Mouse (Mus musculus) hindbrain, embryonic 11.5 days (tissue): Measurements from ENCODE around the gene Secisbp2l. TPM values are rescaled to one million over a fixed set of nuclear protein-coding genes. Genes with fewer than 3 reads are reported as not detected.

Experiments used
- ATAC-seq: fragments of 200-750 bp; cut with Nextera tagmentation; 2 replicates; pipeline ENCODE4 v1.8.0; 2017; ENCODE audit warnings: mild to moderate bottlenecking, moderate TSS enrichment, moderate library complexity; ENCODE audit not compliant: low FRiP score
- DNase-seq: peaks from one replicate; pipeline ENCODE4 v3.0.0-alpha.2; 2015; ENCODE audit warnings: low spot score
- H3K27ac ChIP-seq: fragments of 300-500 bp; sonication (generic); 2 replicates; pipeline ENCODE4 v1.5.1; 2014; ENCODE audit warnings: mild to moderate bottlenecking, low read depth, low read length
- H3K27me3 ChIP-seq: fragments of 300-500 bp; sonication (generic); 2 replicates; pipeline ENCODE4 v1.6.1; 2014; ENCODE audit warnings: mild to moderate bottlenecking, low read length, moderate library complexity, mixed read lengths; ENCODE audit not compliant: control insufficient read depth, insufficient read depth
- H3K36me3 ChIP-seq: fragments of 300-500 bp; sonication (generic); 2 replicates; pipeline ENCODE4 v1.6.1; 2014; ENCODE audit warnings: mild to moderate bottlenecking, low read length, moderate library complexity, mixed read lengths; ENCODE audit not compliant: control insufficient read depth, insufficient read depth
- H3K4me1 ChIP-seq: fragments of 300-500 bp; sonication (generic); replicated peaks from 2 replicates; pipeline ENCODE4 v1.6.1; 2014; ENCODE audit warnings: low read length, mixed read lengths; ENCODE audit not compliant: control insufficient read depth, insufficient read depth
- H3K4me2 ChIP-seq: fragments of 300-500 bp; sonication (generic); replicated peaks from 2 replicates; pipeline ENCODE4 v1.6.1; 2014; ENCODE audit warnings: mild to moderate bottlenecking, low read depth, low read length
- H3K4me3 ChIP-seq: fragments of 300-500 bp; sonication (generic); 2 replicates; pipeline ENCODE4 v1.5.1; 2014; ENCODE audit warnings: low read depth, low read length
- H3K9ac ChIP-seq: fragments of 300-500 bp; sonication (generic); 2 replicates; pipeline ENCODE4 v1.6.1; 2014; ENCODE audit warnings: low read depth, low read length
- H3K9me3 ChIP-seq: fragments of 300-500 bp; sonication (generic); 2 replicates; pipeline ENCODE4 v1.6.1; 2016; ENCODE audit warnings: low read length; ENCODE audit not compliant: control insufficient read depth
- WGBS: fragments of 180-500 bp; shearing (Covaris S2); extraction: QIAGEN DNeasy Blood & Tissue Kit; methylation state at CpG from one replicate; pipeline ENCODE4 v1.1.7; 2014; 5-methylcytosine and 5-hydroxymethylcytosine counted together
- polyA plus RNA-seq: library from polyadenylated mRNA; unstranded; fragments of >200 nt; fragmentation: Nextera tagmentation; extraction: Ambion mirVana; gene quantifications from 2 replicates; pipeline ENCODE4 v1.2.1, GENCODE M21; 2014

The Secisbp2l gene
- polyA plus RNA-seq, 1 experiment from 2014 or later: 32.4 TPM

- 0 out of 2 replicates have a peak, but pooled peaks cover 2% of the 10 kb centered on the region for H3K4me1 ChIP-seq
- H3K36me3 ChIP-seq: peaks cover 7% of the 10 kb centered on the region
- no peaks in the 10 kb centered on the region for H3K9me3 ChIP-seq
- ATAC-seq: no peak
- no peak for DNase-seq
- H3K27me3 ChIP-seq: no peaks in the 10 kb centered on the region
- no peak overlapping the region for H3K9ac ChIP-seq
- no peak overlapping the region for H3K27ac ChIP-seq
- H3K4me3 ChIP-seq: no peak overlapping the region
- no peak overlapping the region for H3K4me2 ChIP-seq
Measured at GRCm38 (mm10) chr2:125736025-125736343, 46.7 kb downstream of the Secisbp2l start.

GRCm38 (mm10) chr2:125735333-125736024, 47.2 kb downstream of the Secisbp2l start:
- no peak overlapping the region for H3K4me2 ChIP-seq
- DNase-seq (no peak), ATAC-seq (no peak)
- peaks cover 4% of the 10 kb centered on the region for H3K36me3 ChIP-seq
- no peak overlapping the region for H3K9ac ChIP-seq
- no peaks in the 10 kb centered on the region for H3K9me3 ChIP-seq
- WGBS: 69% methylated on average over 2 of the region's 2 CpGs
- H3K27ac ChIP-seq: no peak overlapping the region
- no peaks in the 10 kb centered on the region for H3K27me3 ChIP-seq
- 0 out of 2 replicates have a peak, but pooled peaks cover 2% of the 10 kb centered on the region for H3K4me1 ChIP-seq
- no peak overlapping the region for H3K4me3 ChIP-seq

DNA sequence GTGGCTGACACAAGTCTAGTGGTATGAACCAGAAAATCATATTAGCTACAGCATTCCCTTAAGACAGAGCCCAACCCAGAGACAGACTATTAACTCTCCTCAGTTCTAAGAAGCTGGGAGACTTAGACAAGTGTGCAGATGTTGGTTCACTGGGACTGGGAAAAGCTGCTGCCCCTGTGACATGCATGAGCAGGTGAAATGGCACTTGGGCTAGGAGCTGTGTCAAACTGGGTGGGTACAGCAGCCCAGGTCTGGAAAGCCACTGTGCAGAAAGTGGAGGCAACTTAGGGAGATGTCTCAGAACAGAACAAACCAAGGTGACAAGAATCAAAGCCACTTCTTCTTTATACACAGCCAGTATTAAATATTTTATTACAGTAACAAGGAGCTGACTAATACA, 47.9 kb downstream of the Secisbp2l start:
- H3K9ac ChIP-seq: no peak overlapping the region
- DNase-seq (no peak), ATAC-seq (no peak)
- no peaks in the 10 kb centered on the region for H3K27me3 ChIP-seq
- no peaks in the 10 kb centered on the region for H3K9me3 ChIP-seq
- H3K4me3 ChIP-seq: no peak overlapping the region
- H3K27ac ChIP-seq: no peak overlapping the region
- H3K4me2 ChIP-seq: no peak overlapping the region
- H3K4me1 ChIP-seq: 0 out of 2 replicates have a peak, but pooled peaks cover 2% of the 10 kb centered on the region
- H3K36me3 ChIP-seq: no peaks in the 10 kb centered on the region

DNA sequence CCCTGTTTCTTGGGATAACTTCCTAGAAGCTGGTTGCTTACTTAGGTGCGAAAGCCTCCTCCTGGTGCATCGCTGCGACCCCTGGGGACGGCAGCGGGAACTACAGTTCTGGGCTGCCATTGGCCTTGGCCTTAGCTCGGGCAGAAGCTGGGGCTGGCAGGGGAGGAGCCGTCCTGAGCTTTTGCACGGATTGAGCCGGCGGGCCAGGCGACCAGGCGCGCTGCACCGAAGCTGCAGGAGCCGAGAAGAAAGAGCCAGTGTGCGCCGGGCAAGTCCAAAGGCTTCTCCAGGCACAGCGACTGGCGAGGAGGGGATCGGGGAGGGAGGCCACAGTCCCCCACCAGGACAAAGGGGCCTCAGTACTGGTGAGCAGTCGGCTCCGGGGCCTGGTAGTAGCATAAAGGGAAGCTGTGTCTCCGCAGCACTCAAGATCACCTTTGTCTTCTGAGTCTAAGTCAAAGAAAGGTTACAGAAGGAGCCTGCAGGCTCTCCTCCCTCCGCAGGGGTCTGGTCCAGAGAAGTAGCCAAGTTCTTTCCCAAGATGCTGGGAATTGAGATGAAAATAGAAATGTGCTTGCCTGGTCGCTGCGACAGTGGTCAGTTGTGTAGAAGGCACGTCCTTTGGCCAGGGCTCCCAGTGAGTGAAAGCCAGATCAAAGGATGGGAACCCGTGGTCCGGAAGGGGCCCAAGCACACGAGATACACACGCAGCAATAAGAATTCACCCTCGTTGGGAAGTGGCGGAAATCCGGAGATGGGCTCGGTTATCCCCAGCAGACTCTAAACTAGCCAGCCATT, 50.7 kb downstream of the Secisbp2l start:
- Histone ChIP-seq H3K27me3 (no peaks in the 10 kb centered on the region), H3K4me3 (peak overlapping the region; percentile 39), H3K36me3 (no peaks in the 10 kb centered on the region), H3K9me3 (no peaks in the 10 kb centered on the region), H3K4me1 (0 out of 2 replicates have a peak, but pooled peaks cover 2% of the 10 kb centered on the region), H3K27ac (peak overlapping the region; percentile 87), H3K9ac (peak overlapping the region; percentile 88), H3K4me2 (peak overlapping the region; percentile 52)
- DNase-seq (peak; percentile 99), ATAC-seq (peak; percentile 96)
- 8% methylated on average over 35 of the region's 35 CpGs for WGBS

DNA sequence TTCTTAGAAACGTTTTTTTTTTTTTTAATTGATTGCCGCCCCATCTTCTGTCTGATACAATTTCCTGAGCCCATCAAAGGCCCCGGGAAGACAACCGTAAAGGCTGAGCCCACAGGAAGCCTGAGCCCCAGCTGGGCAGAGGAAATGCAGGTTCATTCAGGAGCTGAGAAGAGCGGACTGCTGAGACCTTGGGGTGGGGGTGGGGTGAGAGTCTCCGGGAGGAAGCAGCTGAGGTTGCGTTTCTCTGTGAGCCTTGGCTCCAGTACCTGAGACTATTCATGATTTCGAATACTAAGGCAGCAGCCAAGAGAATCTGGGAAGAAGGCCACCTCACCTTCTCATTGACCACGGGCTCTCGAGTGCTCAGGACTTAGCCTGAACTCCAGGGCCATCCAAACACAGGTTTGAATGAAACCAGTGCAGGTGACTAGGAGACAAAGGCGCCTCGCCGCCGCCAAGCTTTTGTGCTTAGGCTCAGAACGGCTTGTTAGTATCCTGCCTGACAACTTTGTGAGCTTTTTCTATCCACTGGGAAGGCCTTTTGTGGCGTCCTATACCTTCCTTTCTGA, 58.0 kb downstream of the Secisbp2l start:
- WGBS: under 1% methylated on average over 16 of the region's 16 CpGs
- Histone ChIP-seq H3K9ac (0 out of 2 replicates have a peak overlapping the region, but pooled peaks have one; percentile 2), H3K27ac (no peak overlapping the region), H3K4me1 (peaks cover 2% of the 10 kb centered on the region; the same call in 1 of the 2 replicates), H3K4me3 (peak overlapping the region; percentile 44), H3K27me3 (peaks cover 24% of the 10 kb centered on the region), H3K36me3 (no peaks in the 10 kb centered on the region), H3K4me2 (peak overlapping the region; percentile 100), H3K9me3 (no peaks in the 10 kb centered on the region)
- DNase-seq (peak; percentile 56), ATAC-seq (peak; percentile 66)

- H3K9ac ChIP-seq: peak within 1 kb of the TSS; percentile 58
- peak; percentile 92 for ATAC-seq
Measured at GRCm38 (mm10) chr2:125724086-125724430, 58.6 kb downstream of the Secisbp2l start, which contains the start of gene Shc4. Gene Shc4, minus strand, starts transcription at chr2:125724148.

GRCm38 (mm10) chr2:125723408-125724085, 59.1 kb downstream of the Secisbp2l start:
- Histone ChIP-seq H3K9me3 (no peaks in the 10 kb centered on the region), H3K9ac (peak overlapping the region; percentile 58), H3K27ac (no peak overlapping the region), H3K27me3 (peaks cover 24% of the 10 kb centered on the region), H3K36me3 (no peaks in the 10 kb centered on the region), H3K4me3 (peak overlapping the region; percentile 44), H3K4me2 (peak overlapping the region; percentile 100), H3K4me1 (peaks cover 2% of the 10 kb centered on the region; the same call in 1 of the 2 replicates)
- DNase-seq: peak; percentile 73
- WGBS: 0% methylated on average over 33 of the region's 34 CpGs
- peak; percentile 86 for ATAC-seq

More at GRCm38 (mm10) chr2:125724086-125724430, 58.6 kb downstream of the Secisbp2l start, which contains the start of gene Shc4:
- H3K4me3 ChIP-seq: peak within 1 kb of the TSS; percentile 44
- H3K4me2 ChIP-seq: peak within 1 kb of the TSS; percentile 100
- H3K4me1 ChIP-seq: peaks cover 2% of the 10 kb centered on the region; the same call in 1 of the 2 replicates
- no peaks in the 10 kb centered on the region for H3K36me3 ChIP-seq
- 0% methylated on average over 15 of the region's 15 CpGs for WGBS
- DNase-seq: no peak
- H3K9me3 ChIP-seq: no peaks in the 10 kb centered on the region
- peaks cover 24% of the 10 kb centered on the region for H3K27me3 ChIP-seq
- no peak within 1 kb of the TSS for H3K27ac ChIP-seq

DNA sequence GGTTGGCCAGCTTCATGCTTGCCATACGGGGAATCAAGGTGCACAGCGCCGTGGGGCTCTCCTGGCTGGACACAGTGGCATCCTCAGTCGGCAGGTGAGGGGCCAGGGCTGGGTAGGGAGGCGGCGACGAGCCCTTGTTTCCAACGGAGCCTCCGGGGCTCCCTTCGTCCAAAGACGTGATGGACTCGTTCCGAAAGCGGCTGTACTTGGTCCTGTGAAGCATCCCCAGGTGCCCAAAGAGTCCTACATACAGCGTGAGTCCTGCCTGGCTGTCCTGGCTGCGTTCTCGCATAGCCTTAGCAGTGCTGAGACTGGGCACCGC, 59.6 kb downstream of the Secisbp2l start:
- under 1% methylated on average over 18 of the region's 18 CpGs for WGBS
- Histone ChIP-seq H3K27me3 (peaks cover 24% of the 10 kb centered on the region), H3K9ac (peak overlapping the region; percentile 58; the same call in 1 of the 2 replicates), H3K4me2 (peak overlapping the region; percentile 100), H3K27ac (no peak overlapping the region), H3K4me1 (peaks cover 2% of the 10 kb centered on the region; the same call in 1 of the 2 replicates), H3K36me3 (no peaks in the 10 kb centered on the region), H3K9me3 (no peaks in the 10 kb centered on the region), H3K4me3 (peak overlapping the region; percentile 44)
- ATAC-seq (peak; percentile 3; the same call in 1 of the 2 replicates), DNase-seq (peak; percentile 45)
